Mouse (Mus musculus): ENCODE data around the gene Gm10570.
A peak's percentile ranks its signal among the peaks of the same experiment; 100 is the strongest.

Gm10570 gene

DNA sequence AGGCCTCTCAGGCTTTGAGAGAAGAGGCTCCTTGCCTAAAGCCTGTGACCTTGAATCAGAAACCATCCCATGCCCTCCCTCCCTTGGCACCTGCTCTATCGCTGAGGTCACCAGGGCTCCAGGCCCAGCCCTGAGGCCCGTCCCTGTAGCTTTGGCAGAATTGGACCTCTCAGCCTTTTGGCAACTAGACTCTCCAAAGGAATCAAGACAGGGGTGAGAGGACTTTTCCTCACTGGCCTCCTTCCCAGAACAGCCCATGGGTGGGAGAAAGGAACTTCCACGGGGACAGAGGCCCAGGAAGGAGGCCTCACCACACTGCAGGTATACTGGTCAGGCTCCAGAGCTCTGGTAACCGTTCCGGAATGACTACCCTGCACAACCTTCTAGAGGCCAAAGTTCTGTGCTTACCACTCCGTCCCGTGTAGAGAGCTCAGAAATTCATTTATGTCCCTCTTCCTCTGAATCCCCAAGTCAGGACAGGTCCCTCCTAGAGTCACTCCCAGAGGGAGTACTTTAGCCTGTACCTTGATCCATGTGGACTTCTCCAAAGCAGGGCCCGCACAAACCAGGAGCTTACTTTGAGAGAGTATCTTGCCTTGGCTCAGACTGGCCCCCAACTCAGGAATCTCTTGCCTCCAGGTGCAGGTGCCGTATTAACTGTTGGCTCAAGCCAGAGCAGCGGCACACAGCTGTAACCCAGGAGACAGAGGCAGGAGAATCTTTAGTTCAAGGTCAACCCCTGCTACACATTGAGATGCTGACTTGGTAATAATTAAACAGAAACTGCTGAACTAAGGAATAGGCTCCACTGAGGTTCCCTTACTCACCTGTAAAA lies 1.5 kb downstream of the Gm10570 start:
- no peak for DNase-seq (ENCODE audit: low read depth, low spot score)

DNA sequence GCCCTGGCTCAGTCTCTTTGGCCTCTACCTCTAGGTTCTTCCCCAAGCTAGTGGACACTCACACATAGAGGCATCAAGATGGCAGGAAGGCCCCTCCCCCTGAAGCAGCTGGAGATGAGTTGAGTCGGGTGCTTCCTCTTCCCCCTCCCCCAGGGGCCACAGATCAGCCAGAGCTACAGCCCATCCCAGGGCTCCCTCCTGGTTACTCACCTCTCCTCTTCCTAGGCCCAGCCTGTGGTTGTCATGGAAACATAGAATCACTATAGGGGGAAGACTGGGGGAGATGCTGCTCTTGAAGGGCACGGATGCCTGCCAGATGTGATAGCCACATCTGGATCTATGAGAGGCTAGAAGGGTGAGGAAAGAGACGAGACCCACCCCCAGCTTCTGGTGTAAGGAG lies 3.7 kb downstream of the Gm10570 start:
- DNase-seq (ENCODE audit: low read depth, low spot score): no peak

DNA sequence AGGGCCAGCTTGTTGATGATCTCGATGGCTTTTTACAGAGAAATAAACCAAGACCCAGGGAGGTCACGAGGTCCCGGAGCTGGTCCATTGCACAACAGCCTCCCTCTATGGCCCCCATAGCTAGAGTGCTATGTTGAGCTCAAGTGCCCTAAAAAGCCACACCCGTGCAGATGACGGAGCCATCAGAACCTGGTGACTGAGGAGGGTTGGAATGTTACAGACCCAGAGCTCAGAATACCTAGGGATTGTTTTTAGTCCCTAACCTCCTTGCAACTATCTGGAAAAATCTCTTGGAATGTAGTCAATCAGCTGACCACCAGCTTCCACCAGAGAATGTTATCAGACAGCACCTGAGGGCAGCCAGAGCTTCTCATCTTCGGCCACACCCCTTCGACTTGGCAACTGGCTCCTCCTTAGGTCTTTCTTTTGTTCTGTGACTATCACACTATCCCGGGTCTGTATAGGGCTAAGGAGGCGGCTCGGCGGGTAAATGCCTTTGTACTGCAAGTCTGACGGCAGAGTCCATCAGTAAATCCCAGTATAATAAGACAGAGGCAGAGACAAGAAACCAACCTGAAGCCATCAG lies 6.1 kb downstream of the Gm10570 start:
- no peak for DNase-seq (ENCODE audit: low read depth, low spot score)

DNA sequence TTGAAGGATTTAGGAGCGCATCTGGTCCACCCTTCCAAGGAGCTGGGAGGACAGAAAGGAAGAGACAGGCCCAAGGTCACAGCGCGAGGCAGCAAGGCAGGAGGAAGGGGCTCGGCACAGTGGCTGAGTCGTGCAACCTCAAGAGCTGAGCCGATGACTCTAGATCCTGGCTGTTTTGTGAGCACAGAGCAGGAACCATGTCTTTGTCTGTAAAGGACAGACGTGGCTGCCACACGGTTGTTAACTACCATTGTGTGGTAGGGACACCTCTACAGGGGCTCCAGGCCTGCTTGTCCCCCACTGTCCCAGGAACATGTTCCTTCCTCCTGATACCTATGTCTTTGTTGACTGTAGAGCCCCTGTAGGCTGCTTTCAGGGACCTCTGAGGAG lies 8.8 kb downstream of the Gm10570 start:
- DNase-seq (ENCODE audit: low read depth, low spot score): no peak

DNA sequence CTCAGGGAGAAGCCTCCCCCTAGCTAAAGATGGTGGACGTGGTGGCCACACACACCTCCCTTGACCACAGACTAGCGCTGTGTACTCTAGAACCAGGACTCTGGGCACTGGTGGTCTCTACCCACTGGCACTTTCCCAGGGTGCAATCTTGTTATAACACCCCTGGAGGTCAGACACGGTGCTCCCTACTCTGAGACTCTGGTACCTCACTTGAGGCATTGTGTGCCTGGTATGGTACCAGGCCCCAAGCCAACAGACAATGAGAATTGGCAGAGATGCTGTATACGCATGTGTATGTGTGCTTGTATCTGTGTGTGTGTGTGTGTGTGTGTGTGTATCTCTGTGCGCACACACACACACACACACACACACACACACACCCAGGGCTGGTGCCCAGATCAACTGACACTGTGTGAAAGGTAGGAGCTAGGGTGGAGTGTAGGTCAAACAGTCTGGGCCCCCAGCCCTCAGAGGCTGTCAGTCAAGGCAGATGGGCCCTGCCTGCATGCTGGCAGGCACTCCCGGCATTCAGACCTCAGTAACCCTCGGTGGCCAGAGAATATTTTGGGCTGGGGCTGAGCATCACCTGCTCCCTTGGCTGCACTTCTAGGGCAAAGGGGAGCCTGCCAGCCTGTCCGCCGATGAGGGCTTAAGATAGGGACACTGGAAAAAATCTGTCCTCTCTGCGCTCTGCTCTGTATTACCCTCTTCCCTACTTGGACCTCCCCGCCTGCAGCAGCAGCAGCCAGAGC lies 9.4 kb downstream of the Gm10570 start:
- no peak for DNase-seq (ENCODE audit: low read depth, low spot score)

DNA sequence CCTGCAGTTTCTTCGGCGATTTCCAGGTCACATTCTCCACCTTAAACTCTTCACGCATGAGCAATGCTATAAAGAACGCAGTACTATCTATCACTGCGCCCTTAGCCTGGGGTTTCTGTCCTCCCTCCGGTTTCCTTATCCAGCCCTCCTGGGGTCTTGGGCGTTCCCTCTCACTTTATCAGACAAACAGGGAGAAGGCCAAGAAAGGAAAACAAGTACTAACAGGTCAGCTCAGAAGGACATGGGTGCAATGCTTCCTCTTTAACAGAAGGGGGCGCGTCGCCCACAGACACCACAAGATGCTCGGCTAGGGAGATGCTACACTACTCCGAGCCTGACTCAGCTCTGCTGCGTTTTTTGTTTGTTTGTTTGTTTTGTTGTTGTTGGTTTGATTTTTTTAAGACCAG lies 11.3 kb downstream of the Gm10570 start:
- peak; percentile 71 for DNase-seq (ENCODE audit: low read depth, low spot score)

DNA sequence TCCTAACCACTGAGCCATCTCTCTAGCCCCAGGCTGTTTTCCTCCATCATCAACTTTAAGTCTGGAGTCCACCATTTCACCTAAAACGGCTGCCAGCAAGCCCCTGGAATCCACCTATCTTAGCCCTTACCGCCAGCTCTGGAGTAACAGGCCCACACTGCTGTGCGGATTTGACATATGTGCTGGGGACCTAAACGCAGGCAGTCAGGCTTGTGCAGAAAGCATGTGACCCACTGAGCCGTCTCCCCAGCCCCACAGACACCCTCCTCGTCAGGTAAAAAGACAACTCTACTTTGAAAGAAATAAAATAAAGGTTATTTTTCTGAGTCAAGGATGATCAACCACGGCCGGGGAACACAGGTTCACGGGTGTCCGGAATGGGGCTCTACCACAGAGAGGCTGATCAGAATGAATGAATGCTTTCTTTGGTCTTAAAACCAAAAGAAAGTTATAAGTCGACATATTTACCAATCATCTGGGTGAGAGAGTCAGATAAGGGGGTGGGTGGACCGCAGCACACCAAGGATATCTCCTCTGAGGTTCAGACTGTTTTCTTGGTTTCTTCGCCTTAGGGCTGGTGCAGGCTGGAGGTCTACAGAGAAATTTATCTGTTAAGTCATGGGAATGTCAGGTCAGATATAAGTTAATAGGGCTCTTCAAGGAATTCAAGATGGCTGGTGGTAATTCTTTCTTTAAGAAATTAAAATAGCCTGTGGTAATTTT lies 12.1 kb downstream of the Gm10570 start:
- DNase-seq (ENCODE audit: low read depth, low spot score): no peak

DNA sequence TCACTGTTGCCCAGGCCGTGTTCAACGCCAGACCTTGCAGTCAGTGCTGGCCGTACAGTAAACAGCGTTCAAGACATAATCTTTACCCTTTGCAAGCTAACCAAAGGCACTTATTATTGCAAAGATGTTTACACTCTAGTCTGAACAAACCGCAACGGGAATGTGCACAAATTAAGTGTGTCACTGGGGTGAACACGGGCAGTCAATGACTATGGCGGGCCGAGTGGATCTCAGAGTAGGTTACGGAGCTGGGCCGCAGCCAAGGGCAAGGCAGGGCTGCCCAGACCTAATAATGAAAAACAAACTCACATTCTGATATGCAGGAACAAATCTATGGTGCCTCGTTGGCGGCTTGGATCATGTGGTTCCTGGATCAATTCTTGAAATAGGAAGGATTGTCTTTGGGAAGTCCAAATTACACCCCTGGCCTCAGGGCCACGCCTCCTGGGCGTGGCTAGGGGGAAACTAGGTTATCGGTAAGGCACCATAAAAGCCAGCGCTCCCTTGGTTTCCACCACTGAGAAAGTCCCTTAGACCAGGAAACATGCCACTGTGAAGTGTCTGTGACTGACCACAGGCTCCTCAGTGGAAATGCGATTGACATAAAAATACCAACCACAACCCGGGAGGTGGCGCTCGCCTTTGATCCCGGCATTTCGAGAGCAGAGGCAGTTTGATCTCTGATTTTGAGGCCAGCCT lies 13.3 kb downstream of the Gm10570 start:
- no peak for DNase-seq (ENCODE audit: low read depth, low spot score)

DNA sequence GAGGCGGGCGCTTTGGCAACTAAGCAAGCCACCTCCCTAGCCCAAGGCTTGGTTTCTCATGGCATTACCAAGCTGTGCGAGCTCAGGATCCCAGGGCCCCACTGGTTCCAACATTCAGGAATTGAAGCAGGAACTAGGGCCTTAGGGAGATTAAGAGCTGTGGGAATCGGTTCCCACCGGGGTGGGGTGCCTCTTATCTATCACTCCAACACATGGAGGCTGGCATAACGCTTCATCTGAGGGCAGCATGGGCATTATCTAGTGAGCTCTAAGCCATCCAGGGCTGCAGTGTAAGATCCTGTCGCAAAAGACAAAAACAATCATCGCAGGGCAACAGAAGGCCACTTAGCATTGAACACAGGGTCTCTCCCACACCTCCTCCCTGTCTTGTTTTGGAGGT lies 14.0 kb downstream of the Gm10570 start:
- no peak for DNase-seq (ENCODE audit: low read depth, low spot score)

DNA sequence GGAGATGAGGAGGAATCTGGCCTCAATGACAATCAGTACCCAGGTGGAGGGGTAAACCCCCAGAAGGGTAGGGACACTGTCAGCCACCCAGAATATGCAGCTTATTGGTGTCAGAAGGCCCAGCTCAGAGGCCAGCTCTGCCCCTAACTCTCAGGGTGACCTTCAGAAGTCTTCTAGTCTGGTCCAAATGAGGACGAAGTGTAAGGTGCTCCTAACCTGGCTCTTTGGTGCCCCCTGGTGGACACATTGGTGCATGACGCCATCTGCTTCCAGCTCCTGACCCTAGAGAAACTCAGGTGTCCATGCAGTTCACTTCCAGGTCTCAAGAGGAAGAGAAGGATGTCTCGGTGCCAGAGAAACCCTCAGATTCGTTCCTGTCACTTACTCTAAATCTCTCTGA lies 16.2 kb downstream of the Gm10570 start:
- peak; percentile 74 for DNase-seq (ENCODE audit: low read depth, low spot score)

DNA sequence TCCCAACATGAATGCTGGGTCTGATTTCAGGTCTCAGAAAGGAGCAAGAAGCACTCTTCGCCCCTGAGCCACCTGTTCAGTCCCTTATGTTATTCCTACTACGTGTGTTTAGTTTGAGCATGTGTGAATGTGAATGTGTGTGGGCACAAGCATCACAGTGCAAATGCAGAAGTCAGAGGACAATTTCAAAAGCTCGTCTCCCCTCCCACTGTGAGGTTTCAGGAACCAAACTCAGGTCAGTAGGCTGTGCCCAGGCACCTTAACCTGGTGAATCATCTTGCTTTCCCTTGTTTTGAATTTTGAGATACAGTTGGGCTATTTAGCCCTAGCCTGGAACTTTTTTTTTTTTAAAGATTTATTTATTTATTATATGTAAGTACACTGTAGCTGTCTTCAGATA lies 18.6 kb downstream of the Gm10570 start:
- no peak for DNase-seq (ENCODE audit: low read depth, low spot score)

DNA sequence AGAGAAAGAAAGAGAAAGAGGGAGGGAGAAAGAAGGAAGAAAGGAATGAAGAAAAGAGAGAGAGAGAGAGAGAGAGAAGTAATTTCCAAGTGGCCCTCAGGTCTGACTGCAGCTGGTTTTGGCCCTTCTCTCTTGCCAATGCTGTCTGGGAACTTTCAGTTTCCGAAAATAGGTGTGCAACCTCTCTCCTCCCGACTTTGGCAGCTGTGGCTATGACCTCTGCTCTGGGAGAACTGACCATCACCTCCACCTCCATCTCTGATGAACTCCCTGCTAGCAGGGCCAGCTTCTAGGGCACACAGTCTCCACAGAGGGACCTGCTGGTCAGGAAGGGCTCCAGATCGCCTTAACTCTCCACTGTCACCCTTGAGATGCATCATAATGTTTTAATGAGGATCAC lies 21.9 kb downstream of the Gm10570 start:
- no peak for DNase-seq (ENCODE audit: low read depth, low spot score)

DNA sequence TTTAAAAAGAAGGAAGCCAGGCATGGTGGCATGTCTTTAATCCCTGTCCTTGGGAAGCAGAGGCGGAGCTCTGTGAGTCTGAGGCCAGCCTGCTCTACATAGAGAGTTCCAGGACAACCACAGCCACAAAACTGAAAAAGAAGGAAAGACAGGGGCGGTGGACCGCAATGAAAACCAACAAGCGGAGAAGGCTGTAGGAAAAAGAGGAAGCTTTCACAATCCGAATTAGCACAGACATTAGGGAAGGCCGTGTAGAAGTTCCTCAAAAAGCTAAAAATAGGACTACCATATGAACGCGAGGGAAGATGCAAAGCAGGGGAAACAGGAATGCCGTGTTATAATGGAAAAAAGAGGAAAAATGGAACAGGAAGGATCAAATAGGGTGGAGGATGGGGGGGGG lies 24.6 kb downstream of the Gm10570 start:
- DNase-seq (ENCODE audit: low read depth, low spot score): no peak

DNA sequence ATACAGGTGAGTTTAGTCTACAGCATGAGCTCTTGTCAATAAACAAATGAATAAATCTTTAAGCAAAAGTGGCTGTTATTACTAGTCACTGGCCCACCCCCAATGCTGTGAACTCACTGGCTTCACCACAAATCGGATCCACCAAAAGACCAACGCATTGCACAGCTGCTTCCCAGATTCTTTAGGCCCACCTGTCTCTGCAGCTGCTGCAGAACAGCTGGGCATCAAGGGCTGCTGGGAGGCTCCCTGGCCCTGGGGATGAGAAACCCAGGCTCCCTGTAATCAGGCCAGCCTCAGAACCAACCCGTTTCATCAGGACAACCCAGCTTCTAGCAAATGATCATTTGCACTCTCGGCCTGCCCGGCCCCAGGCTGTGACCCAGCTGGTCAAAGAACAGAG lies 25.6 kb downstream of the Gm10570 start:
- no peak for DNase-seq (ENCODE audit: low read depth, low spot score)

DNA sequence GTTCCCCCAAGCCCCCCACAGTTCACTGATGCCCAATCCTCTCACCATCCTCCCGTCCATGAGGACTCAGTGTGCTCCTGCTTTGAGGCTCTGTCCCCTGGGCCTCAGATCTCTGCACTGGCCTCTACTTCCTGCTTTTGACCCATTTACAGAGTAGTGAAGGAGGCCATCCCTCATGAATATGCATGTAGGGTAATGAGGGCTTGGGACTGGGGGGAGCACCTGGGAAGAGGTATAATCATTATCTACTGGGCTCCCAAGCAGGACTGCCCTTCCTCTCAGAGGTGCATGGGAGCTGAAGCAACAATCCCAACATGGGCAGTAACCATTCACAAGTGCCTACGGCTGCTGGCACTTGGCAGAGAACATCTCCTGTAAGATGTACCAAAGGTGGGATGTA lies 29.4 kb downstream of the Gm10570 start, which contains the start of gene Serinc2:
Gene Serinc2 (minus strand): TSS at position 101 of the 400 bp plus-strand sequence.
- DNase-seq (ENCODE audit: low read depth, low spot score): no peak

DNA sequence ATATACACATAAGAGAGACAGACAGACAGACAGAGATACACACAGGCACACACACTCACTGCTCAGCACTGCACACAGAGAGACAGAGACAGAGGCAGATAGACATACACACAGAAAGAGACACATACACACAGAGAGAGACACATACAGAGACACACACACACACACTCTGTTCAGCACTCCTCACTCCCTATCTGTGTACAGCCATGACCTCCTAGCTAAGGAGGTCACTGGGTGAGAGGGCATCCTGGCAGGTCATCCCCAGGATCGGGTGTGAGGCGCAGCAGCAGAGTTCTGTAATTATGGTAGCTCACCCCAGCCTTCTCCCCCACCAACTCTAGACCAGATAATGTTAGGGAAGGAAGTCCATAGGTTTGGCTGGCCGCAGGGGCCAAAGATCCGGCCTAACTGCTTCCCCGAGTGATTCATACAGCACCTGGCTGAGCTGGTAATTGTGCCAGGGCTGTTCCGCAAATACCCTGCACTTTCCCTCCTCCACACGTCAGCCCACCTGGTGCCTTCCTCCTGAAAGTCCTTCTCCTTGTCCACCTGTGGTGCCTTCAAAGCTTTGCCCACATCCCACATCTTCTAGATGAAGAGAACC lies 31.8 kb downstream of the Gm10570 start:
- DNase-seq (ENCODE audit: low read depth, low spot score): no peak

DNA sequence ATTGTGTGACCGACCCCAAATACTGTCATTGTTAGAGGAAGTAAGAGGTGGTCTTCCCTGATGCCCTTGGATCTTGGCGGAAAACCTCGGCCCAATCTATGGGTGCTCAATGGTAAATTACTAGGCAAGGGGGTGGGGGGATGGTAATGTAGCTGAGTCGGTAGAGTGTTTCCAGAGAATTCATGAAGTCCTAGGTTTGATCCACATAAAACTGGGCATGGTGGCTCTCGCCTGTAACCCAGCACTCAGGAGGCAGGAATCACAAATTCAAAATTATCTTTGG lies 32.7 kb downstream of the Gm10570 start:
- no peak for DNase-seq (ENCODE audit: low read depth, low spot score)

DNA sequence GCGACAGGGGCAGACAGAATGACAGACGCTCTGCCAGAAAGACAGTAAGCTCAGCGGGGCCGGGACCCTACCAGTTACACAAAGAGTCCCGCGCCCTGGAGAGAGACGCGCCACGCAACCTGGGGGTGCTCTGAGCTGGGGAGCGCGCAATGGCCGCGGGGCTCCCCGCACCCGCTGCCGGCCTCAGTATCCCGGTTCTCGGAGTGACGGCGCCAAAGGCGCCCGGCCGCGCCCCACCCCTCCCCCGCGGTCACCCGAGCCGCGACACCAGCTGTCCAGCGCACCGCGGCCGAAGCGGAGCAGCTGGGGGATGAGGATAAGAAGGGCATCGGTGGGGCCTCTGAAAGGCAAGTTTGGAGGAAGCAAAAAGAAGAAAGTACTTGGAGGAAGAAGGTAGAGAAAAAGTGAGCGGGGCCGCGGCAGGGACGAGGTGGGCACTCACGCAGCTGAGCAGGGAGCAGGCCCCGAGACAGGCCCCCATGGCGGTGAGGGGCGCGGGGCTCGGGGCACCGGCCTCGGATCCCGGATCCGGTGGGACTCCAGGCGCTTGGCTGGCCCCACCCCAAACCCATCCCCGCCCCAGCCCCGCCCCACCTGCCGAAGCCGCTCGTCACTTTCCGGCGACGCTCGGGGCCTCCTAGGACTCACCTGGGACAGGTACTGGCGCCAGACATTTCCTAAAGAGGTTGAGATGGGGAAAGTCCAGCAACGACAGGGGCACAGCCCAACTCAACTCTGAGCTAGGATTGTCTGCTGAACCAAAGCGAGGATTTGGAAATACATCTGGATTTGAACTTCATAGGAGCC lies 33.3 kb downstream of the Gm10570 start:
- no peak for DNase-seq (ENCODE audit: low read depth, low spot score)

DNA sequence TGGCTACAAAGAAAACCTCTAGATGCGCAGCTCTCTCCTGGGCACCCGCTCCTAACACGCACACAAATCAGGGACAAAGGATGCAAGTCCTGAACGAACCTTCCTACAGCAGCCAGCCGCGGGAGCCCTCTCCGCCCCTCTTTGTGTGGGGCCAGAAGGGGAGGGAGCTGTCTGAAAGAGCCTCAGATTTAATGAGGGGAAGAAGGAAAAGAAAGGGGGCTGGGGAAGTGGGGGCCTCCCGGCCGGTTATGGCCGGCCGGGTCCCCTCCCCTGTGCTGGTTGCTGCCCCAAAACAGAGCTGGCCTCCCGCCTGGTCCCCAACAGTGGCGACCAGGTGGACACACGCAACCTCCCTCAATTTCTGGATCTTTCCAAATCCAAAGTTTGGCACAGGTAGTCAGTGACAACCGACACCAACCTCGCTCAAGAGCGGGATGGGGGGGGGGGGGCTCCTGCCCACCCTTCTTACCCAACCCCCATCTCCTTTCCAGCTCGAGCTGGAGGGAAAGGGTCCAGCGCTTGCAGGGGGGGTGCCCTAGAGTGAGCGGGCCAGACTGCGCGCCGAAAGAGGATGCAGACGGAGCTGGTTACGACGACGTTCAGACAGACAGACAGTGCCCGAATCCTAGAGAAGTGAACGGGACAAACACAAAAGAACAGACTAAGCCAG lies 34.0 kb downstream of the Gm10570 start:
- DNase-seq (ENCODE audit: low read depth, low spot score): no peak
